Mouse (Mus musculus): Measurements from ENCODE around the gene Trnt1.

DNA sequence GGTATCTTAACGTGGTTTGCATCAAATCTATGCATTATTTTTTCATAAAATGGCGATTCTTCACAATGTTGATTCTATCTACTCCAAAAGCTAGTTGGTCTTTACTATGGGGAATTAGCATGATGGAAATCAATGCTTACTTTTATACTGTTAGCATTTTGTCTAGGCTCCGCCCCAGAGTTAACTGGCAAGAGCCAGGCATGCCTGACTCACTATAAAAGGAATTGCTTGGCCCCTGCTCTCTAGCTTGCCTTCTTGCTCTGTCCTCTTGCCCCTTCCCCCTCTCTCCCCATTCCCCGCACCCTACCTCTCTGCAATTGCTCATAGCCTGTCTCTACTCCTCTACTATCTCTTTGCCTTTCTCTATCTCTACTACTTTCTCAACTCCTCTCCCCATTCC, 2.1 kb upstream of the Trnt1 start:
- TF ChIP-seq CTCF (IDR thresholded peaks at IDR 0.05; ENCODE audit: extremely low read depth, insufficient read length, insufficient replicate concordance, low read depth, low read length) = no peak
- no peak for TF ChIP-seq POLR2A (IDR thresholded peaks at IDR 0.05; ENCODE audit: low read depth, low read length)

Measured in small intestine, adult 2 months (tissue).